Mouse (Mus musculus): ENCODE measurements around the gene 1700028J19Rik. TPM values are rescaled to one million over a fixed set of nuclear protein-coding genes. Genes with fewer than 3 reads are reported as not detected.

Gene 1700028J19Rik
- total RNA-seq, 2 experiments from 2014 or later: 0.21 to 0.33 TPM

Other genes starting within 250 kb of the 1700028J19Rik start
- under 1 TPM in 1 of 2 experiments, not detected in 1; 0.21 TPM for gene Klk1b26, start 234.5 kb downstream of the 1700028J19Rik start, total RNA-seq (2021)
- not detected for gene Klk1b27, start 194.4 kb downstream of the 1700028J19Rik start, total RNA-seq (2021)
- gene Klk1b21, start 144.4 kb downstream of the 1700028J19Rik start, total RNA-seq (2021): not detected
- not detected for gene Klk1b22, start 134.0 kb downstream of the 1700028J19Rik start, total RNA-seq (2021)
- gene Klk1b16, start 109.9 kb downstream of the 1700028J19Rik start, total RNA-seq (2021): not detected
- gene Klk1b24, start 58.5 kb downstream of the 1700028J19Rik start, total RNA-seq (2021): not detected
- gene Klk1b3, start 48.5 kb downstream of the 1700028J19Rik start, total RNA-seq (2021): not detected
- not detected for gene Klk1b4, start 39.3 kb downstream of the 1700028J19Rik start, total RNA-seq (2021)
- not detected for gene Klk1b5, start 30.8 kb downstream of the 1700028J19Rik start, total RNA-seq (2021)
- under 1 TPM in 1 of 2 experiments, not detected in 1; 0.23 TPM for gene Klk1, start 21.3 kb downstream of the 1700028J19Rik start, total RNA-seq (2021)
- gene Gm36864, start 10.5 kb downstream of the 1700028J19Rik start, total RNA-seq (2021): not detected
- 10 to 100 TPM; 14.2 to 16.2 TPM for gene 2410002F23Rik, start within 50 bp of the 1700028J19Rik start, total RNA-seq (2021)
- not detected for gene Acp4, start 10.7 kb upstream of the 1700028J19Rik start, total RNA-seq (2021)
- not detected for gene Gm15517, start 14.8 kb upstream of the 1700028J19Rik start, total RNA-seq (2021)
- gene Clec11a, start 60.2 kb upstream of the 1700028J19Rik start, total RNA-seq (2021): 1 to 10 TPM; 4.2 to 5.6 TPM
- under 1 TPM; 0.73 to 0.80 TPM for gene Shank1, start 63.6 kb upstream of the 1700028J19Rik start, total RNA-seq (2021)
- under 1 TPM; 0.35 to 0.49 TPM for gene Syt3, start 137.4 kb upstream of the 1700028J19Rik start, total RNA-seq (2021)
- not detected for gene 1700008O03Rik, start 139.1 kb upstream of the 1700028J19Rik start, total RNA-seq (2021)
- gene Lrrc4b, start 182.3 kb upstream of the 1700028J19Rik start, total RNA-seq (2021): 1 to 10 TPM in 1 of 2 experiments, under 1 TPM in 1; 0.51 to 1.3 TPM
- not detected for gene Aspdh, start 218.7 kb upstream of the 1700028J19Rik start, total RNA-seq (2021)
- 10 to 100 TPM; 60.2 to 73.5 TPM for gene Josd2, start 221.3 kb upstream of the 1700028J19Rik start, total RNA-seq (2021)
- gene Emc10, start 249.8 kb upstream of the 1700028J19Rik start, total RNA-seq (2021): 10 to 100 TPM; 44.1 to 48.8 TPM
- gene Fam71e1, start 249.9 kb upstream of the 1700028J19Rik start, total RNA-seq (2021): 1 to 10 TPM; 3.8 to 4.7 TPM

All from gastrocnemius, postnatal 14 days (tissue).